Mouse (Mus musculus) CD4-positive naive resting alpha-beta T cell, adult 57 days (primary cell): ENCODE measurements around the gene AI481877. TPM values are rescaled to one million over a fixed set of nuclear protein-coding genes. Genes with fewer than 3 reads are reported as not detected.

ENCODE experiments used
- total RNA-seq: library from RNA; stranded (reverse); gene quantifications from one replicate; pipeline ENCODE4 v1.2.4, GENCODE M21; 2023

Gene AI481877
- total RNA-seq = not detected

GRCm38 (mm10) chr4:59138507-59139033 lies at the start of gene AI481877:
Gene AI481877, minus strand, starts transcription at chr4:59138983.

GRCm38 (mm10) chr4:59034918-59035785 lies 103.6 kb downstream of the AI481877 start, which contains the start of gene Gng10:
Gene Gng10, plus strand, starts transcription at chr4:59035088.

DNA sequence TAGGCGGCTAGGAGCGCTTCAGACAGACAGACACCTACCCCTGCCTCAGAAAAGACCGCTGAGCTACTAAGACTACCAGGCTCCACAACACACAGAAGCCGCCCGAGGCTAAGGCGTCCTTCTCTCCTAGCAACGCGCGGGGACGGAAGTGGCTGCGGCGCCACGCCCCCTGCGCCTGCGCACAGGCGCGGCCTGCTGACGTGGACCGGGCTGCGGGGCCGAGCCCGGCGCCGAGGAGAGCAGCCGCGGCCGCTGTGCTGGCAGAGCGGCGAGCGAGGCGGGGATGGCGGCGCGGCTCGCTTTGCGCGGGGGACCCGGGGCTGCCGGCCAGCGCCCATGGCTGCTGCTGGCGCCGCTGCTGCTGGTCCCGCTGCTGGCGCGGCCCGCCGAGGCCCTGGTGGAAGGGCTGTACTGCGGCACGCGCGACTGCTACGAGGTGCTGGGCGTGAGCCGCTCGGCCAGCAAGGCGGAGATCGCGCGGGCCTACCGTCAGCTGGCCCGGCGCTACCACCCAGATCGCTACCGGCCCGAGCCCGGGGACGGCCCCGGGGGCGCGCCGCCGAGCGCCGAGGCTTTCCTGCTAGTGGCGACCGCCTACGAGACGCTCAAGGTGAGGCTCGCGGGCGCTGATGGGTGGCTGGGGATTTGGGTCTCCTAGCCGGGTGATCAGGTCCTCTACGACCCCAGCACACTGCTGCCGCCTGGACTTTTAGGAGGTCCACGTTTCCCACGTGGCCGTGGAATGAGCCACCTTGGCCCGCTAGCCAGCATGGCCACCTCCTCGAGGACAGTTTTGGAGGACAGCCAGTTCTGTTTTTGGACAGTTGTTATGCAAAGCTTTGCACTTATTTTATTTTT lies 135.6 kb downstream of the AI481877 start, which contains the start of gene Gm20503:
TSS of gene Gm20503 (plus strand) at position 263 of the 858 bp plus-strand sequence.

GRCm38 (mm10) chr4:58994762-58995161 lies 144.0 kb downstream of the AI481877 start, which contains the start of gene Dnajc25:
Gene Dnajc25, plus strand, starts transcription at chr4:58995062.

Other genes with a start within 250 kb of the AI481877 start
- gene Ecpas, start 226.2 kb downstream of the AI481877 start, total RNA-seq = 92.1 TPM
- gene Zkscan16, start 195.4 kb downstream of the AI481877 start, total RNA-seq = not detected
- 2.0 TPM for gene Ptgr1, start 151.9 kb downstream of the AI481877 start, total RNA-seq
- gene Dnajc25, start 143.9 kb downstream of the AI481877 start, total RNA-seq = 9.9 TPM
- gene Gm20503, start 135.8 kb downstream of the AI481877 start, total RNA-seq = 4.0 TPM
- 35.9 TPM for gene Gng10, start 103.9 kb downstream of the AI481877 start, total RNA-seq
- 249 TPM for gene Ugcg, start 50.3 kb upstream of the AI481877 start, total RNA-seq